Mouse (Mus musculus) frontal cortex, adult 2 months (tissue): ENCODE measurements at regions not wholly inside any gene's neighbourhood (a gene's known extent, or its start where the extent isn't known, plus 50 kb on each side); places are given as distances from the start of the nearest gene placed in this dataset.
A peak's percentile ranks its signal among the peaks of the same experiment; 100 is the strongest.

ENCODE experiments used
- DNase-seq, 2 experiments: peaks; one replicate each; pipeline ENCODE4 v3.0.0; 2022; ENCODE audit warnings: low spot score in 1 of 2; ENCODE audit errors: extremely low spot score in 1 of 2

DNA sequence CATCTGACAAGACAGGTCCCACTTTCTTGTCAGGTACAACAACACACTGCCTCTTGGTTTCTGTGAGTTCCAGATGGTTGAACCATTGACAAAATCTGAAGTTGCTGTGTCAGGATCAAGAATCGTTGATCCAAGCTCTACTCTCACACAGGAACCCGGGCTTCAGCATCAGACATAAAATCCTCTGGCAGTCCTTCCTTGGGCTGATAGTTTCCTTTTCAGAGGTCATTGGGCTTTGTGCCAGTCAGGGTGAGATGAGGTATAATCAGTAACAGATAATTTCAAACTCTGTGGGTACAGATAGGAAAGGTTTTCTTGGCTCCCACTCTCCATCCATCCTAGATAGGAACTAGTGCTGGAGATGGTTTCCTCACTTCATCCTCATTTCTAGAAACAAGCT, 649.5 kb downstream of the Defb40 start:
- DNase-seq: no peak

DNA sequence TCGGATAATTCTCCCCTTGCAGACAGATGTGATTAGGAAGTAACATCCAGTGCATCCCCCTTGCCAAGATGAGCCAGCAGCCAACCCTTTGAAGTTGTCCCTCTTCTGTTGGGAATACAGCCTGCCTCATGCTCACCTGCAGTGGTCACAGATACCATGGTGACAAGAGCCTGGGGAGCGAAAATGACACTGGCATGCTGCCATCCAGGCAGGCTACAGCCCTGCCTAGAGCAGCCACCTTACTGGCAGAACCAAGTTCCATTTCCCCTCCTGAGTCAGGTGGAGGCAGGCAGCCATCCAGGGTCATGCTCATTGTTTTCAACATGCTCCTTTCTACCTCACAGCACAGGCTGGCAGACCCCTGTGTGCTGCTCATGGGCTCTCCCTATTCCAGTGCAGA, 661.6 kb downstream of the Defb40 start:
- DNase-seq: no peak

DNA sequence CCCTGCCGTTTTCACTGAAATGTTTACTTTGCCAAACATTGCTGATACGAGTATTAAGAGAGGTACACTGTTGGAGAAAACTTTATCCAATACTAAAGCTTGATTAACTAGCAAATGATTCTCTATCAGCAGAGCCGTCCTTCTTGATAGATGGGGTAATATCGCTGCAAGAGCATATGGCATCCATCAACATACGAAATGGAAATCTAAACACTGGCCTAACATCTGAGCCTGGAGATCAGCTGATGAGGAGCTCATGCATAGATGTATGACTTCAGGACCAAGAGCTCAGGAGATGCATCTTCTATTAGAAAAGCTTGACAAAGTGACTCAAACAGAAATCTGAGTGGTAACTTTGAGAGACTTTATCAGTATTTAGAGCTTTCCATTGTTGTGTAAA, 666.5 kb downstream of the Defb40 start:
- no peak for DNase-seq

DNA sequence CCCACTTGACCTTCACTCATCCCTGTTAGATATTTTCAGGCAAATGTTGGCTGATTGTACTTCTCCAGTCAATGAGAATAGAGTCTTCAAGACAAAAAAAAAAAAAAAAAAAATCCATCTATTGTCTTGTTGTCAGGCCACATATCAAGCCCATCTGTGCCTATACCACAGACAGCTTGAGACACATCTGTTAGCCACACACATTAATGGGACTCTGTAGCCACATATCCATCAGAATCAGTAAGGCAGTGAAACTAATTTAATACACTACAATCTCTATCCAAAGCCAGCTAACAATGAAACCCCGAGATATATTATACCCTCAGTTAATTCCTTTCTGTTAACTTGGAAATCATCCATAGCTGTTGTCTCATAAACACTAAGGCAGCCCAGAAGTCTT, 667.1 kb downstream of the Defb40 start:
- no peak for DNase-seq

DNA sequence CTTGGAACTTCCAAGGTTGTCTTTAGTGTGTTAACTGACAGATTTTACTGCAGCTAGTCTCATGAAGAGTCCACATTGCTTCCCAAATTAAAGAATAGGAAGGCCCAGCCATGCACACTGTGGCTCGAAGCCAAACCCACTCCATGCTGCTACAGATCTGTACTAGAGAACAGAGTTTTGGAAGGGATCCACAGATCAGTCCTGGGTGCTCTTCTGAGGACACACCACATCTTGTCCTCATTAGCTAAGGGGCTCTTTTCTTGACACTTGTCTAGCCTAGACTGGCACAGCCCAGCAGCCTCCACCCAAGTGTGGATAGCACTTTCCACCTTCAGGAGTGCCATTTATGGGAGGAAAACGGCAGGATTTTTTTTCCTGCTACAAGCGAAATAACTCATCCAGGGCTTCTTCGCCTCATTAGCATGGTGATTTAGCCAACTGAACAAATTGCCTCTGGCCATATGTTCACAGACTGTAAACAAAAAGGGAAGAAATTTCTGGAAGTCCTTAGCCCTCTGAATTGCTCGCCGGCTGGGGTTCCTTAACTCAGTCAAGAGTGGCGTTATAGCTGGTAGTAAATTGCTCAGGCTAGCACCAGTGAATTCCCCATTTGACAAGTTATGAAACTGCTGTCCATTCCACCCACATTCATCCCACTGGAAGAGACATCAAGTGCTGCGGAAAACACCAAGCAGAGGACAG, 690.4 kb downstream of the Defb40 start:
- DNase-seq: peak in 1 of 2 experiments; percentile 25

DNA sequence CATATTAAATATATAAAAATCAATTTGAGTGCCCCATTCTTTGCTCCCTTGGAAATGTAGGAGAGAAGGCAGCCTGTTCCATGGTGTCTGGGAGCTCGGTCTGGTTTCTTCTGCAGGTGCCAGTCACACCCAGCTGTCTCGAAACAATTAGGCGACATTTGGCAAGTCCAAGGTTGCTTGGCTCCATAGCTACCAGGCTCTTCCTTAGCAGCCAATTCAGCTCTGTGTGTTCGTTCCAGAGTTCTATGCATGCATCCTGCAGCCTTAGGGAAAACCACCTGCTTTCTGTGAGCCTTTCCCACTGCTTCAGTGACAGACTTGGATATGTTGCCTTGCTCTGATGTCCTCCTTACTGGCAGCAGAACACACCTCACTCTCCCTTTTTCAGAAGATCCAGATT, 698.1 kb downstream of the Defb40 start:
- no peak for DNase-seq

DNA sequence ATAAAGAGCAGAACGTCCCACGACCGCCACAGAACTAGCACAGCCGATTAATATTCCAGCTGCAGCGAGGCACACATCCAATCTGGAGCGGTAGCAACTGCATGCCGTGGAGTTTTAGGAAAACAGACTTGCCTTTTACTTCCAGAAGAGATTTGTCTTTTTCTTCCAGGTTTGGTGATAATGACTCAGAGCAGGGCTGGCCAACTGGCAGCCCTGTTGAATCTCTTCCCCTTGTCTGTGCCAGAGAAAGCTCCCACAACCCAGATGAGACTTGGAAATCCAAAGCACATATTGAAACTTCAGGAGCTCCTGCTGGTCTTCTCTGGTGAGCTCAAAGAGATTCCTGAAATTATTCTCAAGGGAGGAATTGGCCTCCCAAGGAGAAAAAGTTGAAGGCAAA, 709.8 kb downstream of the Defb40 start:
- DNase-seq: peak; percentile 53 to 71

DNA sequence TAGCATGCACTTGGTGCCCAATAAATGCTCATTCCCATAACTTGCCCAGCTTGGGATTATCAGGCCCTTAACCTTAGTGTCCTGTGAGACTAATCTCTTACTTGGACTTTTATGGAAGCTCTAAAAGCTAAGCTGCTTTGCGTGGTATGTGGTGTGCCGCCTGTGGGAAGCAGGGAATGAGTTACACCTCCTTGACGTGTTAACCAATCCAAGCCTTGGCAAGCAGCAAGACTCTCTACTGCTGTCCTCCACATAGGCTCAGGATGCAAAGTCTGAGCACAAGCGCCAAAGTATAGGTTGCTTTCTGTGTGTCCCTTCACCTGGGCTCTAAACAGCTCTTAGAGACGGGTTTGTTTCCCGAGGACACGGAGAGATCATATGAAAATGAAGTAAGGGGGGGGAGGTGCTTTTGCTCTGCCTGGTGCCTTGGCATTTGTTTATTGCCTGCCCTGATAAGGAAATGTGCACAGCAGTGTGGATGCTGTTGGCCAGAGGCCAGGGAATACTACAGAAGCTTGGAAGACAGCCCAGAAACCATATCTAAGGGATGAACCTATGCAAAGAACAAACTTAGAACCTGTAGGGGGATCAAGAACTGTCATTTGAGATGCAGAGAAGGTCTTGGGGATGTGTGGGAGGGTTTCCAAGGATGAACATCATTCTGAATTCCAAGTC, 719.6 kb downstream of the Defb40 start:
- peak; percentile 8 to 58 for DNase-seq

DNA sequence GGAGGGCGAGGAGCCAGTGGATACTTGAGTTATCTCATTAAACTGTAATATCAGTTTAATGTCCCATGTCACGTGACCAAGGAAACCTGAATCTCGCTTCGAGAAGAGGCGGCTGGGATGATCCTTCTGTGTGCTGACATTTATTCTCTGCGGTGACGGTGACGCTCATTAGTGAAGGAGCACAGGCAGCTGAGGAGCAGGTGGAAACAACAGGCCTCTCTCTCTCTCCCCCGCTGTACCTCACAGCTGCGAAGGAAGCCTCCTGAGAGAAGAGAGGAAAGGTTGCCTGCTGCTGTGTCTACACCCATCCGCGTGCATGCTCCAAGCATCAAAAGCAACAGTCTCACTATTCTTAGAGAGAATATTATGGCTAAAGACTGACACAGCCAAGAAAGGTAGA, 731.8 kb downstream of the Defb40 start:
- DNase-seq: no peak

DNA sequence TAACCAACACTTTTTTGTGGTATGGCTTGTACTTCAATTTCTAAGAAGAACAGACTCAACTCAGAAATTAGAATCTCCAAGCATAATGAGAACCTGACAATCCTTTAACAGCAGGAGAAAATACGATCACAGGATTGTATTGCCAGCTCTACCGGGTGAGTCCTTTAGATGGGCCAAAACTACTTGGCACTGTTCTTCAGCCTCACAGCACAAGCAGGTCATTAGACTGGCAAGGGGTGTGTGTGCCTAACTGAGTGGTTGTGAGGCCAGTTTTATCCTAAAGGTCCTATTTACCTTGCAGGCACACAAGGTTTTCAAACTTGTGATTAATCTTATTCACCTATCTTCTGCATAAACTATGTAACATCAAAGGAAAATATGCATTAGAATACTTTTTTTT, 760.5 kb downstream of the Defb40 start:
- DNase-seq: no peak

DNA sequence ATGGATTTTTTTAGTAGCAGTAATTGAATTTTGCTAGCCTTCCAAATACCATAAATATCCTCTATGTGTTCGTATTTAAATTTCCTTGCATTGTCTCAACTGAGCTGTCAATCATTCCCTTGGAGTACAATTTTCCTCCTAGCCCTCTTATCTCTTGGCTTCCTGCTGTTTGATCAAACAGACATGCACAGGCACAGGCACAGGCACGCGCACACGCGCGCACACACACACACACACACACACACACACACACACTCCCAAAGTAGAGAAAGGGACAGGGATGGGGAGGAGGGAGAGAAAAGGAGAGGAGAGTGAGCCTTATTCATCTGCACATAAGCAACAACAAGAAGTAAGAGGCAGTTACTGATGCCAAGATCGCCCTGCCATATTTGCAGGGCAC, 760.9 kb downstream of the Defb40 start:
- no peak for DNase-seq

DNA sequence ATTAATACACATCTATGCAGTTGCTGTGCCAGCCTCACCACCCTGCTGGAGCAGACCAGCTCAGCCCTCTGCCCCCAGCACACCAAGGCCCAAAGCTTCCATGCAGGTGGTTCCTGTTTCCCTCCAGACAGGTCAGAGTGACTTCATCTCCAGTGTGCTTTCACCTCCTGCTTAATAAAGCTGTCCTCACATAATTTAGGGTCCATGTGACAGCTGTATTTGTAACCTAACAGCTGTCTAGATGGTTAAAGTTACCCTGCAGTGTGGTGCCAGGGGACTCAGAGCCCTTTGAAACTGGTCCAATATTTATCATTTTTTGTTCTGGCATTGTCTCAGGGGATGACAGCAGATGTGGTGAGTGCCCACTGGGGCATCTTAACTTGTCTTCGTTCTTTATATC, 761.5 kb downstream of the Defb40 start:
- DNase-seq: no peak

DNA sequence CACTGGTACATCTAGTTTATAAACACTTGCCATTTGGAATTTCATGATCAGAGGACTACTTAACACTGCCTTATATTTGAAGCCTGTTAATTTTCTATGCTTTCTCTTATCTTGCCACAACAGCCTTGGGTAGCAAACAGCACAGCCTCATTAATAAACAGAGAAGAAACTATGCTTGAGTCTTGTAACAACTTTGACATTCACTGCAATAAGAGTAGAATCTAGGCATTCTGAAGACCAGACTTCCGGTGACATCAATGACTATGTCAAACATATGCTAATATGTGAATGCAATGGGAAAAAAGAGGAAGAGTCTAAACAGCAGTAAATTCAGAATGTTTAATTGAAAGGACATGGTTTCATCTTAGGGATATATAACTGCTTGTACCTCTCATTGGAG, 768.0 kb downstream of the Defb40 start:
- DNase-seq: no peak

DNA sequence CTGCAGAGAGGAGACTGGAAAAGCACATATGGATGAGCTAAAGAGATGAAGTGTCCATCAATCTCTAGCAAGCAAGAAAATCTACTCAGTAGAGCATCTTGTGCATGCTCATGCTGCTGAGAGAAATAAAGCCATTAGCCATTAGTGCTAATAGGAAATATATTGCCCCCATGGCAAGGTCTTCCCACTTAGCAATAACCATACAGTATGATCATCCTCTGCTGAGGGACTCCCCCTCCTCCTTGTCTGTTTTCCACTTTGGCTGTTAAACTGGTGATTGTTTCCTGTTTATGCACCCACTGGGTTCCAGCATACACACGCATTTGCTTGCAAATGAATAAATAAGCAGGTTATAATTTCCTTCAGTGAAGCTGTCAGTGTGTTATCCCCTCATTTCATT, 769.4 kb downstream of the Defb40 start:
- no peak for DNase-seq

DNA sequence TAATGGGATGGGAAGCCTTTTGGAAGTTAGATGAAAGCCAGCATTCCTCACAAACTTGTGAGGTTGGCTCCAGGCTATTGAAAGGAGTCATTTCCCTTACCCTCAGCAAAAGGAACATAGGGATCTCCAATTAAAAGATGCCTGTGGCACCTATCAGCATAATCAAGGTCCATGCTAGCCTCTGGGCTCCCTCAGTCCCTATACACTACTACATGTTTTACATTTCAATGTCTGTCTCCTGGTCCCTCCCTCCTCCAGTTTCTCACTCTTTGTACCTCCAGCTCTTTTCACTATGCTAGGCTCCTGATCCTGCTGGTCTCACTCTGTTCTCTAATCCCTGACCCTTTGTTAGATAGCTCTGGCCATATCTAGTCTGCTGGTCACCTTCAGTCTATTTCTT, 790.6 kb downstream of the Defb40 start:
- DNase-seq: no peak

DNA sequence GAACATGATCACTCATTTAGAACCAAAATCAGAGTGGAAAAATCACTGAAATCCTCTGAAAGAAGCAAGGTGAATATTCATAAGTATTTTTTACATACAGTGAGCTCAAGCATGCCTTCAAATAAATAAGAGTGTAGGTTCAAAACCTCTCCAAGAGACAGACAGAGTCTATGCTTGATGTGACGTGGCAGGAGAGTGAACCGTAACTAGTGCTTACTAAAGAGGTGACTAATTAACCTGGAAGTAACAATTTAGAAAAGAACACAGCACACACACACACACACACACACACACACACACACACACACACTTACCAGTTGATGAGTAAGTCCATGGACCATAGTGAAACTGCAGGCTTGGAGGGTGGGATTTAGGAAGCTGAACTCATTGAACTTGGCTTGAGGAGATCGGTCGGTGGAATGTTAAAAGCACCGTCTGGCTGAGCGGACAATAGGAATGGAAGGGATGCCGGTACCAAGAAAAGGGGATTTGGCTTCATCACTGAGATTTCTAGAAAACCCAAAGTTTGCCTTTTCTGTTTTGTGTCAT, 802.4 kb downstream of the Defb40 start:
- DNase-seq: no peak

DNA sequence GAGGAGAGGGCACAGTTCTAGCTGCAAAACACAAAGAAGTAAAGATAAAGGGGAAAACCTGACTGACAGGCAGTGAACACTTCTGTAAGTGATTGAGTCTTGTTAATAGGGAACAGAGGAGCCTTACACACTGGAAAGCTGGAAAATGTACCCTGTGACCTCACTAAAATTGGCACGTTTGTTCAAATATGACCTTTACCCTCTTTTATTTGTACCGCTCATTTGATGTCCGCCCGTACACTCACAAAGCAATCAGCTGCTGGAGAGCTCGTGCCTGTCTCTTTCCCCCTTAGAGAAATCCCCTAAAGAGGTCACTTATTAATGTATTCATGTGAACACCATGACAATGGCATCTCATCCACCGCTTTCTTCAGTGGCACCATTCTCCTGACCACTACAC, 819.4 kb downstream of the Defb40 start:
- DNase-seq: no peak

DNA sequence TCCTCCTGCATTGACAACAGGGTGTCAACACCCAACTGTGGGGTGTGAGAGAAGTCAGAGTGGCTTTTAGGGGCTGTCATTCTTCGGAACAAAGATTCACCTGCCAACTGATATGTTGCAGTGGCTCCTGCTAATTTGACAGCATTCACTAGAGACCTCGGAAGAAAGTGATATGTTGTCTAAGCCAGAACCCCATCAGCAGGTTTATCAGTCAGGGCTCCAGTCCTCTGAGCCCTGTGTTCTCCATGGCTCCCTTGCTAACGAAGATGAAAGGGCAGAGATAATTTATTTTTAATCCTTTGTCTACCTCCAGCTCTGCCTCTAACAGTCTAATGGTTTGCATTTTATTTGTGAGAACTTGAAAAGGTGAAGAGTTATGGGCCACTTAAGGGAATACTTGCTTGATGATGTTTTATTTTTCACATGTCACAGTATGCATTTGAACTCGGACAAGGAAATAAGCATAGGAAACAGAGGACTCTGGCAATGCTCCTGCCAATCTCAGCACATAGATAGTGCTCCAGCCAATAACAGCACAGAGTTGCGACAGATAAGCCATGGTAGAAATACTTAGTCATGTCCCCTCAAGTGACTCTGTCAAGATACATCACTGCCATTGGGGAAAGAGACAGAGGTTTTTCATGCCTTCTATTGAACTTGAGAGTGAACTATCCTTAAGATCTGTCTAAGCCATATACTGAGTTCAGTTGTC, 862.6 kb downstream of the Defb40 start:
- no peak for DNase-seq

DNA sequence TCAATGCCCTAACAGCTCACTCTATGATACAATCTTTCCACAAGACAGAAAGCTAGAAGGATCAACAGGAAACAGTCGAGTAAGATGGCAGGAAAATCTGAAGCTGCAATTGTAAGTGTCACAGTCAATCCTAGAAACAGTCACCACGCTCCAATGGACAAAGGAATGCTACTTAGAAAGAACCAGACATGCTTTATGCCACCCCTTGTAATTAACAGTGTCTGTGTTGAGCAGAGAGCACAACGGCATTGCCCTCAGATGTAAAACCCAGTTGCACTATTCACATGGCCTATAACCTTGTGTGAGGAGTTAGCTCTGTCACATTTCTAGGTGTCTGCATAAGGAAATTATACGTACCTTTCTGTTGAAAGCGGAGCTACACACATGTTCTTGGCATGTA, 864.8 kb downstream of the Defb40 start:
- no peak for DNase-seq

DNA sequence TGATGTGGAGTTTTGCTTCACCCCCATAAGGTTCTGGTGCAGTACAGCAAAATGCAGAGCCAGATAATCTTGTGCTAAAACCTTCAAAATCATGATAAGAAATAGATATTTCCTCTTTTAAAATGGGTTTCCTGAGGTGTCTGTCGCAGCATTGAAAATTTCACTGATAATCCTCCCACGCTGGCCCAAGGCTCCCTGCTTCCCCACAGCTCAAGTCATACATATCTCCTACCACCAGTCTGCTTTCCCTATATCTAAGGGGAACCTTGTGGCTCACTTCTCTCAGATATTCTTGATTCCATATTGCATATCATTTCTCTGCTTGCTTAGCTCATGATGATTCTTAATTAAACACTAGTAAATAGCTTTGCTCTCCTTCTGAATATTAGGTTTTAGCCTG, 868.6 kb downstream of the Defb40 start:
- DNase-seq: no peak

DNA sequence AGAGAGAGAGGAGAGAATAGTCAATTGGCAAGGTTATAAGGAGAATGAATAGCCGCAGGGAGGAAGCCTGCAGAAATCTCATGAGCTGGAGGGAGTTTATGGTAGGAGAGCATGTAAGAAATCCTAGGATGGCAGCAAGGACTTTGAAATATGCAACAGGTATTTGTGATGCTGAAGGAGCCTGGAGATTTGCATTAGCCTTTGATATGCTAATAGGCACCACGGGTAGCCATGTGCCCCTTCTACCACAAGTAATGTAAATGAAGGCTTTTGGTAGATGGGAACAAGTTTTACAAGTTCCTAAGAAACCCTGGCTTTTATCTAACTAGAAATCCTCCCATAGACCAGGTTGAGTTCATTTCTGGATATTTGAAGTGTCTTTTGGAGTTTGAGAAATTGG, 871.2 kb downstream of the Defb40 start:
- no peak for DNase-seq

DNA sequence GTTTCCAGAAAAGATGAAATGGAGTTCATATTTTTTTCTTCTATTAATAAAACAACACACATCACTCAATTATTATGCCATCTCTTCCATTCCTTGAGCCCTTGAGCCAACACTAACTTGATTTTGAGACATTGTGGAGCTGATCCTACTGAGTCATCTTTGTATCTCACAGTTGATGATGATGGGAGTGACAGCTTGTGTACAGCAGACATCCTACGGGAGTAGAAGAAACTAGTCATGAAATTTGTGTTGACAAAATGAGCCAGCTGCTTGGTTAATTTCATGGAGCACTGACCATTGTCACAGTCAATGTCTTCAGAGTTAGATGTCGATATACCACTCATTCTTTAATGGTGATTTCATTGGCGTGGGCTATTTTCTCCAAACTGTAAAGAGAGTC, 912.6 kb downstream of the Defb40 start:
- DNase-seq: no peak
